Mouse (Mus musculus): Measurements from ENCODE around the gene Osbpl8. TPM values are rescaled to one million over a fixed set of nuclear protein-coding genes. Genes with fewer than 3 reads are reported as not detected.

Gene Osbpl8
- total RNA-seq, 2 experiments from 2014 or later = 67.4 to 67.7 TPM

GRCm38 (mm10) chr10:111139881-111140280 is 24.7 kb upstream of the Osbpl8 start:
- no peak for DNase-seq (ENCODE audit: extremely low spot score in 1 of 2, low spot score in 2 of 2)
- intact Hi-C loops (cut with DNase I) = loop anchor here (10.0 kb wide), 1 partner anchor 145 kb away; no protein-coding TSS in a partner anchor

- DNase-seq (ENCODE audit: extremely low spot score in 1 of 2, low spot score in 2 of 2) = no peak
Measured at GRCm38 (mm10) chr10:111144371-111144959, 20.1 kb upstream of the Osbpl8 start.

GRCm38 (mm10) chr10:111149761-111150160 is 14.8 kb upstream of the Osbpl8 start:
- intact Hi-C loops (cut with DNase I) = no loop called here
- DNase-seq (ENCODE audit: extremely low spot score in 1 of 2, low spot score in 2 of 2) = no peak

More at GRCm38 (mm10) chr10:111144371-111144959, 20.1 kb upstream of the Osbpl8 start:
- intact Hi-C loops (cut with DNase I) = no loop called here

GRCm38 (mm10) chr10:111155065-111155464 is 9.5 kb upstream of the Osbpl8 start:
- no peak for DNase-seq (ENCODE audit: extremely low spot score in 1 of 2, low spot score in 2 of 2)
- intact Hi-C loops (cut with DNase I) = no loop called here

- no peak for DNase-seq (ENCODE audit: extremely low spot score in 1 of 2, low spot score in 2 of 2)
- intact Hi-C loops (cut with DNase I) = no loop called here
Measured at GRCm38 (mm10) chr10:111155571-111155970, 9.0 kb upstream of the Osbpl8 start.

- intact Hi-C loops (cut with DNase I) = no loop called here
Measured at GRCm38 (mm10) chr10:111156394-111157190, 8.0 kb upstream of the Osbpl8 start.

GRCm38 (mm10) chr10:111157241-111157659 is 7.3 kb upstream of the Osbpl8 start:
- intact Hi-C loops (cut with DNase I) = no loop called here

More at GRCm38 (mm10) chr10:111156394-111157190, 8.0 kb upstream of the Osbpl8 start:
- no peak for DNase-seq (ENCODE audit: extremely low spot score in 1 of 2, low spot score in 2 of 2)

GRCm38 (mm10) chr10:111159789-111160522 is 4.6 kb upstream of the Osbpl8 start:
- DNase-seq (ENCODE audit: extremely low spot score in 1 of 2, low spot score in 2 of 2) = no peak
- intact Hi-C loops (cut with DNase I) = no loop called here

More at GRCm38 (mm10) chr10:111157241-111157659, 7.3 kb upstream of the Osbpl8 start:
- DNase-seq (ENCODE audit: extremely low spot score in 1 of 2, low spot score in 2 of 2) = no peak

GRCm38 (mm10) chr10:111160540-111160939 is 4.0 kb upstream of the Osbpl8 start:
- intact Hi-C loops (cut with DNase I) = no loop called here
- DNase-seq (ENCODE audit: extremely low spot score in 1 of 2, low spot score in 2 of 2) = no peak

GRCm38 (mm10) chr10:111161373-111161772 is 3.2 kb upstream of the Osbpl8 start:
- intact Hi-C loops (cut with DNase I) = no loop called here
- DNase-seq (ENCODE audit: extremely low spot score in 1 of 2, low spot score in 2 of 2) = no peak

- intact Hi-C loops (cut with DNase I) = no loop called here
- DNase-seq (ENCODE audit: extremely low spot score in 1 of 2, low spot score in 2 of 2) = no peak
Measured at GRCm38 (mm10) chr10:111163025-111163424, 1.5 kb upstream of the Osbpl8 start.

- intact Hi-C loops (cut with DNase I) = no loop called here
- DNase-seq (ENCODE audit: extremely low spot score in 1 of 2, low spot score in 2 of 2) = no peak
Measured at GRCm38 (mm10) chr10:111163601-111164240, 831 bp upstream of the Osbpl8 start.

GRCm38 (mm10) chr10:111165219-111165981 is 848 bp downstream of the Osbpl8 start:
- DNase-seq (ENCODE audit: extremely low spot score in 1 of 2, low spot score in 2 of 2) = peak; percentile 33 to 72
- intact Hi-C loops (cut with DNase I) = no loop called here

- no peak for DNase-seq (ENCODE audit: extremely low spot score in 1 of 2, low spot score in 2 of 2)
- intact Hi-C loops (cut with DNase I) = no loop called here
Measured at GRCm38 (mm10) chr10:111166057-111166841, 1.7 kb downstream of the Osbpl8 start.

GRCm38 (mm10) chr10:111167444-111167843 is 2.9 kb downstream of the Osbpl8 start:
- DNase-seq (ENCODE audit: extremely low spot score in 1 of 2, low spot score in 2 of 2) = no peak
- intact Hi-C loops (cut with DNase I) = no loop called here

- intact Hi-C loops (cut with DNase I) = no loop called here
- DNase-seq (ENCODE audit: extremely low spot score in 1 of 2, low spot score in 2 of 2) = no peak
Measured at GRCm38 (mm10) chr10:111168305-111168704, 3.8 kb downstream of the Osbpl8 start.

- intact Hi-C loops (cut with DNase I) = no loop called here
- no peak for DNase-seq (ENCODE audit: extremely low spot score in 1 of 2, low spot score in 2 of 2)
Measured at GRCm38 (mm10) chr10:111171246-111171934, 6.8 kb downstream of the Osbpl8 start.

Measured in left cerebral cortex, postnatal 10 days (tissue).